9 mouse cellular contexts compared by ENCODE assay signal in genomic region chr11:71749671-71750070, GRCm38 (mm10). TPM values are rescaled to one million over a fixed set of nuclear protein-coding genes. Genes with fewer than 3 reads are reported as not detected.
DNase-seq lines count a peak whose midpoint lies in the region; ATAC-seq lines count a peak whose summit lies in the region.
"Had no signal": no experiment of that assay in that cellular context is flagged by ENCODE, and none has a peak within 500 bp of the region (broad histone marks: within the 10 kb centered on the region; RNA-seq: fewer than 3 reads in every experiment).

Wscd1 (plus strand) TSS chr11:71749920.

- intact Hi-C loops in gastrocnemius, postnatal 36 days (cut with DNase I), result no loop called here

- peak within 1 kb of the TSS; percentile 93 for H3K4me3 ChIP-seq in midbrain, embryonic 14.5 days (replicated peaks; ENCODE audit: low read depth, low read length)

- peak within 1 kb of the TSS; percentile 85 for H3K27ac ChIP-seq in midbrain, embryonic 14.5 days (replicated peaks; ENCODE audit: low read depth, low read length)

- no peak for DNase-seq in layer of hippocampus, adult 18-20 months (ENCODE audit: low spot score in 2 of 2)
- no peak for DNase-seq in layer of hippocampus, adult 11-12 months (ENCODE audit: low spot score)
- peak; percentile 46 for DNase-seq in cerebellum, adult 8-10 months
- peak; percentile 28 for DNase-seq in forelimb bud, embryonic 11.5 days (ENCODE audit: low read depth, low spot score)
- no peak for DNase-seq in left cerebral cortex, adult 8-10 months (ENCODE audit: low spot score in 2 of 2)
- peak; percentile 84 for DNase-seq in midbrain, embryonic 14.5 days
- DNase-seq in adipocyte (ENCODE audit: low spot score), result no peak
- no peak for DNase-seq in gastrocnemius, postnatal 36 days

- peaks cover 34% of the 10 kb centered on the region for H3K4me1 ChIP-seq in midbrain, embryonic 14.5 days (ENCODE audit: control insufficient read depth, insufficient read depth, low read length)

- no peaks in the 10 kb centered on the region for H3K27me3 ChIP-seq in midbrain, embryonic 14.5 days (ENCODE audit: control insufficient read depth, insufficient read depth, low read length)

- peak within 1 kb of the TSS; percentile 84 for H3K9ac ChIP-seq in midbrain, embryonic 14.5 days (replicated peaks; ENCODE audit: low read length)

- under 1% methylated on average over 5 of the region's 5 CpGs for WGBS in midbrain, embryonic 14.5 days

- H3K36me3 ChIP-seq in midbrain, embryonic 14.5 days (ENCODE audit: control insufficient read depth, insufficient read depth, low read length), result no peaks in the 10 kb centered on the region

- ATAC-seq in midbrain, embryonic 14.5 days (ENCODE audit: low FRiP score, low TSS enrichment), result no peak

- peak within 1 kb of the TSS; percentile 78 for H3K4me2 ChIP-seq in midbrain, embryonic 14.5 days (ENCODE audit: low read length)

- H3K9me3 ChIP-seq in midbrain, embryonic 14.5 days (ENCODE audit: control insufficient read depth, low read length), result no peaks in the 10 kb centered on the region

RNA-seq across cellular contexts. Expression of gene Wscd1, which starts in this region (rescaled TPM):
- total RNA-seq in layer of hippocampus, adult 18-20 months (2021), result 100 to 1,000 TPM; 113 to 114 TPM
- total RNA-seq in left cerebral cortex, adult 8-10 months (2022), result 10 to 100 TPM; 68.6 to 75.8 (median 73.9) TPM
- polyA plus RNA-seq in midbrain, embryonic 14.5 days (2014; fragmentation: Nextera tagmentation; extraction: Ambion mirVana), result 62.7 and 67.1 TPM in 2 replicates
- 1 to 10 TPM; 2.8 to 3.6 TPM for total RNA-seq in gastrocnemius, postnatal 36 days (2021)
- total RNA-seq: neutrophil, adult 5-6 weeks had no signal

Comparison
In these comparisons a context has a peak if more than half of its experiments do, and no peak if none do; other contexts are left out.
1. RNA of gene Wscd1 (total RNA-seq): 113 to 114 TPM in layer of hippocampus, adult 18-20 months and 68.6 to 75.8 TPM in left cerebral cortex, adult 8-10 months; 2.8 to 3.6 TPM in gastrocnemius, postnatal 36 days; every median in the first group is over 10 times any median in the second.
2. DNase-seq: peak in cerebellum, adult 8-10 months (single experiment), forelimb bud, embryonic 11.5 days (single experiment) and midbrain, embryonic 14.5 days (single experiment); none in layer of hippocampus, adult 18-20 months (0 of 2), layer of hippocampus, adult 11-12 months (single experiment), left cerebral cortex, adult 8-10 months (0 of 2), adipocyte (single experiment) and gastrocnemius, postnatal 36 days (0 of 2).